In the genomic region with DNA sequence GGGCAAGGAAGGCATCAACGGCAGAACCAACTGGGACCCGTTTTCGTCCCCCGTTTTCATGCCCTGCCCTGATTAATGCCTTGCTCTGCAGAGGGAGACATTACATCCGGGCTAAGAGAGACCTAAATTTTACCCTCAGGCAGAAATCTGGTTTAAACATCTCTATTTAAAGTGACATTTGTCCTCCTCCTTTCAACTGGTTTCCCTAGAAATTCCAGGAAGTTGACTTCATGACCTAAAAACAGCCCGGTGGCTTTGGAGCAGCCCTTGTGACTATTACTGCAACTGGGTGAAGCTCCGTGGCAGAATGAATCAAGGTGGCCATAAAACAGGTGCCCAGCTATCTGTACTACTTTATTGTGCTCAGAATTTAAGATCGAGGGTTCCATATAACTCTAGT, we compare ENCODE assay signal across 12 mouse cellular contexts. TPM values are rescaled to one million over a fixed set of nuclear protein-coding genes. Genes with fewer than 3 reads are reported as not detected.
DNase-seq lines count a peak whose midpoint lies in the region; ATAC-seq lines count a peak whose summit lies in the region.
"Had no signal": no experiment of that assay in that cellular context is flagged by ENCODE, and none has a peak within 500 bp of the region (broad histone marks: within the 10 kb centered on the region; RNA-seq: fewer than 3 reads in every experiment).

No protein-coding gene starts in this region.

- H3K4me1 ChIP-seq in midbrain, embryonic 11.5 days (ENCODE audit: control insufficient read depth, insufficient read depth, low read length): peaks cover 44% of the 10 kb centered on the region
- peaks cover 86% of the 10 kb centered on the region for H3K4me1 ChIP-seq in midbrain, embryonic 10.5 days
- H3K4me1 ChIP-seq in kidney, embryonic 16.5 days (ENCODE audit: insufficient read depth, low read length): peaks cover 63% of the 10 kb centered on the region

- H3K9me3 ChIP-seq in midbrain, embryonic 11.5 days (ENCODE audit: control insufficient read depth, low read length): no peaks in the 10 kb centered on the region
- no peaks in the 10 kb centered on the region for H3K9me3 ChIP-seq in midbrain, embryonic 10.5 days (replicated peaks)
- H3K9me3 ChIP-seq in kidney, embryonic 16.5 days (ENCODE audit: low read length): no peaks in the 10 kb centered on the region
- H3K9me3 ChIP-seq: liver, embryonic 13.5 days had no signal

- H3K36me3 ChIP-seq in midbrain, embryonic 11.5 days (ENCODE audit: control insufficient read depth, insufficient read depth, low read length): no peaks in the 10 kb centered on the region
- peaks cover 13% of the 10 kb centered on the region; the same call in 1 of the 2 replicates for H3K36me3 ChIP-seq in midbrain, embryonic 10.5 days
- H3K36me3 ChIP-seq in kidney, embryonic 16.5 days (ENCODE audit: insufficient read depth, low read length): no peaks in the 10 kb centered on the region
- H3K36me3 ChIP-seq: liver, embryonic 13.5 days had no signal

- H3K27ac ChIP-seq in midbrain, embryonic 11.5 days (ENCODE audit: low read depth, low read length): no peak overlapping the region
- H3K27ac ChIP-seq in midbrain, embryonic 10.5 days (replicated peaks): no peak overlapping the region
- no peak overlapping the region for H3K27ac ChIP-seq in kidney, embryonic 16.5 days (ENCODE audit: low read length)
- H3K27ac ChIP-seq: layer of hippocampus, adult 2 months; liver, embryonic 13.5 days had no signal

- H3K27me3 ChIP-seq in midbrain, embryonic 11.5 days (ENCODE audit: control insufficient read depth, insufficient read depth, low read length): no peaks in the 10 kb centered on the region
- no peaks in the 10 kb centered on the region for H3K27me3 ChIP-seq in midbrain, embryonic 10.5 days (ENCODE audit: low read depth, poor library complexity, severe bottlenecking)
- no peaks in the 10 kb centered on the region for H3K27me3 ChIP-seq in kidney, embryonic 16.5 days (ENCODE audit: insufficient read depth, low read length)

- H3K4me3 ChIP-seq in midbrain, embryonic 11.5 days (ENCODE audit: low read depth, low read length): no peak overlapping the region
- no peak overlapping the region for H3K4me3 ChIP-seq in midbrain, embryonic 10.5 days
- no peak overlapping the region for H3K4me3 ChIP-seq in kidney, embryonic 16.5 days (ENCODE audit: low read length)
- H3K4me3 ChIP-seq: layer of hippocampus, adult 2 months; liver, embryonic 13.5 days had no signal

- 73% methylated on average over 8 of the region's 8 CpGs for WGBS in midbrain, embryonic 11.5 days
- 82% methylated on average over 8 of the region's 8 CpGs for WGBS in midbrain, embryonic 10.5 days
- 28% methylated on average over 8 of the region's 8 CpGs for WGBS in kidney, embryonic 16.5 days

- peak; percentile 94 for DNase-seq in heart, adult 11 months
- no peak for DNase-seq in heart, postnatal 36 days
- peak; percentile 83 for DNase-seq in midbrain, embryonic 11.5 days (ENCODE audit: low spot score, missing footprints)
- no peak for DNase-seq in midbrain, embryonic 10.5 days (ENCODE audit: low spot score)
- no peak for DNase-seq in thymus, postnatal 0 days (ENCODE audit: low spot score)
- DNase-seq in layer of hippocampus, postnatal 10 days (ENCODE audit: low spot score in 2 of 2): no peak
- DNase-seq in adrenal gland, postnatal 25 days: no peak
- DNase-seq: cerebellum, adult 18-20 months; liver, embryonic 13.5 days; right cerebral cortex, postnatal 14 days had no signal

- ATAC-seq in midbrain, embryonic 11.5 days (ENCODE audit: low FRiP score): no peak
- no peak for ATAC-seq in kidney, embryonic 16.5 days (ENCODE audit: low FRiP score, low TSS enrichment)

- H3K4me2 ChIP-seq in midbrain, embryonic 11.5 days: no peak overlapping the region
- H3K4me2 ChIP-seq in kidney, embryonic 16.5 days (replicated peaks; ENCODE audit: low read depth, low read length): no peak overlapping the region
- H3K4me2 ChIP-seq: liver, embryonic 13.5 days had no signal

- intact Hi-C loops in heart, postnatal 36 days (cut with DNase I): loop anchor here (10.0 kb wide), 2 partner anchors 307 to 547 kb away; no protein-coding TSS in a partner anchor

- H3K9ac ChIP-seq in midbrain, embryonic 11.5 days (ENCODE audit: low read length): no peak overlapping the region
- 0 out of 2 replicates have a peak overlapping the region, but pooled peaks have one; percentile 11 for H3K9ac ChIP-seq in kidney, embryonic 16.5 days (replicated peaks; ENCODE audit: low read length)
- H3K9ac ChIP-seq: liver, embryonic 13.5 days had no signal

RNA-seq across cellular contexts. Expression of a gene that starts 8.6 kb away (rescaled TPM):
- 10 to 100 TPM; 51.6 to 56.1 TPM for total RNA-seq in heart, postnatal 36 days (2021)
- polyA plus RNA-seq in midbrain, embryonic 11.5 days (2014; fragmentation: Nextera tagmentation; extraction: Ambion mirVana): 124 and 131 TPM in 2 replicates
- 76.6 and 97.3 TPM in 2 replicates for polyA plus RNA-seq in midbrain, embryonic 10.5 days (2016; fragmentation: Nextera tagmentation; extraction: Ambion mirVana)
- polyA plus RNA-seq in kidney, embryonic 16.5 days (2015; fragmentation: Nextera tagmentation; extraction: Ambion mirVana): 49.9 and 55.1 TPM in 2 replicates
- polyA plus RNA-seq in thymus, postnatal 0 days (2015; fragmentation: Nextera tagmentation; extraction: Ambion mirVana): 8.3 and 8.6 TPM in 2 replicates
- 100 to 1,000 TPM in 1 of 2 experiments, 10 to 100 TPM in 1; 92.4 to 107 TPM for total RNA-seq in layer of hippocampus, postnatal 10 days (2021)
- 82.1 and 91.9 TPM in 2 replicates for total RNA-seq in adrenal gland, postnatal 25 days (2021)

Comparison
In these comparisons a context has a peak if more than half of its experiments do, and no peak if none do; other contexts are left out.
1. DNase-seq: peak in heart, adult 11 months (single experiment) and midbrain, embryonic 11.5 days (single experiment); none in heart, postnatal 36 days (0 of 2), midbrain, embryonic 10.5 days (single experiment), thymus, postnatal 0 days (single experiment), layer of hippocampus, postnatal 10 days (0 of 2) and adrenal gland, postnatal 25 days (single experiment).